Mouse (Mus musculus) MEL (cell line): ENCODE data around the gene Gsc.

Experiments used
- CTCF ChIP-seq, 3 experiments: IDR thresholded peaks in 2 of 3; conservative IDR thresholded peaks in 1 of 3; 2 replicates each; pipeline ENCODE4 v1.5.1; 2011 to 2012; ENCODE audit warnings: low read length in 3 of 3, low read depth in 2 of 3, mild to moderate bottlenecking in 2 of 3, improper control_type of control experiment in 1 of 3, inconsistent platforms in 1 of 3, mixed read lengths in 1 of 3, moderate library complexity in 1 of 3; ENCODE audit not compliant: control insufficient read depth in 1 of 3, insufficient read depth in 1 of 3, poor library complexity in 1 of 3, severe bottlenecking in 1 of 3
- ELF1 ChIP-seq: IDR thresholded peaks from 2 replicates; pipeline ENCODE4 v1.6.1; 2014; ENCODE audit warnings: low read depth, mild to moderate bottlenecking, inconsistent platforms, low read length, improper control_type of control experiment, moderate library complexity
- EP300 ChIP-seq, 2 experiments: IDR thresholded peaks; 2 replicates each; pipeline ENCODE4 v1.6.1; 2011; ENCODE audit warnings: improper control_type of control experiment in 2 of 2, low read length in 2 of 2, low read depth in 1 of 2, mild to moderate bottlenecking in 1 of 2
- HCFC1 ChIP-seq: IDR thresholded peaks from 2 replicates; pipeline ENCODE4 v1.6.1; 2012; ENCODE audit warnings: low read depth, mild to moderate bottlenecking, inconsistent platforms, low read length, improper control_type of control experiment, moderate library complexity
- KAT2A ChIP-seq: conservative IDR thresholded peaks from 2 replicates; pipeline ENCODE4 v1.6.1; 2012; ENCODE audit warnings: low read depth, low read length, improper control_type of control experiment, inconsistent platforms
- MYB ChIP-seq: IDR thresholded peaks from 2 replicates; pipeline ENCODE4 v1.6.1; 2011; ENCODE audit warnings: mild to moderate bottlenecking, low read depth, low read length, improper control_type of control experiment
- POLR2A ChIP-seq, 2 experiments: IDR thresholded peaks; 2 replicates each; pipeline ENCODE4 v1.6.1; 2011 to 2012; ENCODE audit warnings: low read length in 2 of 2, mild to moderate bottlenecking in 2 of 2, control low read depth in 1 of 2, improper control_type of control experiment in 1 of 2, low read depth in 1 of 2, moderate library complexity in 1 of 2; ENCODE audit not compliant: control insufficient read depth in 1 of 2, insufficient read depth in 1 of 2, poor library complexity in 1 of 2
- POLR2AphosphoS5 ChIP-seq: IDR thresholded peaks from 2 replicates; pipeline ENCODE4 v1.6.1; 2012; ENCODE audit warnings: low read depth, borderline replicate concordance, mild to moderate bottlenecking, inconsistent platforms, low read length, moderate library complexity, mixed read lengths
- TAL1 ChIP-seq: IDR thresholded peaks from 2 replicates; pipeline ENCODE4 v1.6.1; 2012; ENCODE audit warnings: mild to moderate bottlenecking, inconsistent platforms, low read length, moderate library complexity, mixed read lengths
- TCF12 ChIP-seq: IDR thresholded peaks from 2 replicates; pipeline ENCODE4 v1.6.1; 2014; ENCODE audit warnings: low read depth, mild to moderate bottlenecking, inconsistent platforms, low read length, improper control_type of control experiment, moderate library complexity
- UBTF ChIP-seq: IDR thresholded peaks from 2 replicates; pipeline ENCODE4 v1.6.1; 2012; ENCODE audit warnings: low read depth, mild to moderate bottlenecking, inconsistent platforms, low read length, improper control_type of control experiment, moderate library complexity, borderline replicate concordance; ENCODE audit not compliant: insufficient read depth
- USF2 ChIP-seq, 2 experiments: IDR thresholded peaks; 2 replicates each; pipeline ENCODE4 v1.6.1; 2011 to 2012; ENCODE audit warnings: improper control_type of control experiment in 2 of 2, low read length in 2 of 2, borderline replicate concordance in 1 of 2, inconsistent platforms in 1 of 2, low read depth in 1 of 2, mild to moderate bottlenecking in 1 of 2; ENCODE audit not compliant: insufficient read depth in 1 of 2
- ZC3H11A ChIP-seq: IDR thresholded peaks from 2 replicates; pipeline ENCODE4 v1.6.1; 2012; ENCODE audit warnings: low read depth, mild to moderate bottlenecking, inconsistent platforms, low read length, improper control_type of control experiment
- ZNF384 ChIP-seq: IDR thresholded peaks from 2 replicates; pipeline ENCODE4 v1.6.1; 2012; ENCODE audit warnings: low read depth, mild to moderate bottlenecking, inconsistent platforms, low read length, improper control_type of control experiment

GRCm38 (mm10) chr12:104474881-104475740, 2.0 kb upstream of the Gsc start:
- TF ChIP-seq TAL1 (no peak), USF2 (IDR thresholded peaks at IDR 0.05; ENCODE audit: borderline replicate concordance in 1 of 2, insufficient read depth in 1 of 2, low read depth in 1 of 2, low read length in 2 of 2) (no peak), UBTF (no peak), HCFC1 (no peak), KAT2A (no peak), TCF12 (no peak), ZC3H11A (no peak), EP300 (IDR thresholded peaks at IDR 0.05; ENCODE audit: low read depth in 1 of 2, low read length in 2 of 2) (no peak), ELF1 (no peak), MYB (no peak), ZNF384 (no peak), CTCF (IDR thresholded peaks at IDR 0.05 in 2 of 3, conservative IDR thresholded peaks at IDR 0.05 in 1 of 3; ENCODE audit: control insufficient read depth in 1 of 3, insufficient read depth in 1 of 3, low read depth in 2 of 3, low read length in 3 of 3, poor library complexity in 1 of 3, severe bottlenecking in 1 of 3) (no peak), POLR2AphosphoS5 (no peak), POLR2A (IDR thresholded peaks at IDR 0.05; ENCODE audit: control insufficient read depth in 1 of 2, insufficient read depth in 1 of 2, low read depth in 1 of 2, low read length in 2 of 2, poor library complexity in 1 of 2) (no peak)
